Mouse (Mus musculus) urinary bladder, adult 18-20 months (tissue): ENCODE results near the gene Usp12.
"Not testable (repeated sequence)": the region's sequence is repeated elsewhere in the genome, so short reads cannot be mapped to it uniquely, and the experiment has no call there.

ENCODE experiments used
- DNase-seq, 2 experiments: peaks; one replicate each; pipeline ENCODE4 v3.0.0; 2022; ENCODE audit warnings: low spot score in 2 of 2, mixed read lengths in 2 of 2

The Usp12 gene

DNA sequence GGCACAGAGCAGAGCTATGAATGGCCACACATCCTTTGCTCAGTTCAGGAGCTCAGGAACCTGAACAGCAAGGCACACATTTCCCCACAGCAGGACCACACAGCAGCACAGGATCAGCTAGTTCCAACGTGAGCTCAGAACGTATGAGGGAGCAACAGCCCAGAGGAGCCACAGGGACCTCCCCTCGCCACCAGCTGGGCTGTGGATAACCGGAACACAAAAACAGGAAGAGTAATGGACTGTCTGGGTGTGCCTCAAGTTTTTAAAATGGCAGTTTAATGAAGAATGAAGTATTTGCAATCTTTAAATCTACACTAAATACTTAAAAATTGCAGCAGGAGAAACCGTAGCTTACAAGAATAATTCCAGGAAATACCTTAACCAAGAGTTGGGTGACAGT is 44.9 kb downstream of the Usp12 start:
- no peak for DNase-seq

GRCm38 (mm10) chr5:146736970-146737495 is 57.8 kb downstream of the Usp12 start:
- no peak for DNase-seq

DNA sequence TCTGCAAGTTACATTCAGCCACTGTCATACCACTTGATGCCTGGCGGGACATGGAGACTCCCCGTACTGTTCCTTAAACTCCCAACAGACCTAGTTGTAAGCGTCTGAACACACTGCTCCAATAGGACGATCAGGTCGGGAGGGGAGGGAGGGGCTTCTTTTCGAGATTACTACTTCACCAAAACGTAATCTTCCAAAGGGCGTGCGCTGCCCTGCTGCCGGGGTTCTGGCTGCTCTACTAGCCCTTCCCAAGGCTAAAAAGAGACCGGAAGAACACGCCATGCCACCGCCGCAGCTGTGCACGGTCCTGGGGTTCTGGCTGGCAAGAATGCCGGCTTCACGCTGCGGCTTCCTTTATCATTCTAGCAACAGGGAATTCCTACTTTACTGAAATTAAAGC is 58.5 kb downstream of the Usp12 start:
- DNase-seq: no peak

DNA sequence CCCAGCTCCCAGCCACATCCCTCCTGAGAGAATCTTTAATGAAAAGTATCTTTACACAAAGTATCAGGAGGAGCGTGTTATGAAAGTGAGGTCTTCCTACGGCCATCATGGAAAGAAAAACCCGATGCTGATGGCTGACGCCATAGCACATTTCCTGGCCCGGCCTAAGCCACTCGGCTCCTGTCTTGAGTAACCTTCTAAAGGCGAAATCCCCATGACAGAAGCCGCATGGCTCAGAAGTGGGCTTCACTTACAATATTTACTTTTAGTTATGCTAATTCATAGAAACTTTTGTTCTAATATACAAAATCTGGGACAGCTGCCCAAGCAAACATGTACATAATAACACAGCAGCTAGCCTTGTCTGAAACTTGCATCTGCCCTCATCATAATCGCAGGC is 59.8 kb downstream of the Usp12 start:
- not testable (repeated sequence) for DNase-seq

- peak in 1 of 2 experiments; percentile 28 for DNase-seq
Observed at GRCm38 (mm10) chr5:146733888-146734640, 60.7 kb downstream of the Usp12 start.

GRCm38 (mm10) chr5:146733372-146733771 is 61.4 kb downstream of the Usp12 start:
- no peak for DNase-seq

GRCm38 (mm10) chr5:146727006-146727405 is 67.8 kb downstream of the Usp12 start:
- DNase-seq: no peak

GRCm38 (mm10) chr5:146724956-146725355 is 69.8 kb downstream of the Usp12 start:
- DNase-seq: no peak

DNA sequence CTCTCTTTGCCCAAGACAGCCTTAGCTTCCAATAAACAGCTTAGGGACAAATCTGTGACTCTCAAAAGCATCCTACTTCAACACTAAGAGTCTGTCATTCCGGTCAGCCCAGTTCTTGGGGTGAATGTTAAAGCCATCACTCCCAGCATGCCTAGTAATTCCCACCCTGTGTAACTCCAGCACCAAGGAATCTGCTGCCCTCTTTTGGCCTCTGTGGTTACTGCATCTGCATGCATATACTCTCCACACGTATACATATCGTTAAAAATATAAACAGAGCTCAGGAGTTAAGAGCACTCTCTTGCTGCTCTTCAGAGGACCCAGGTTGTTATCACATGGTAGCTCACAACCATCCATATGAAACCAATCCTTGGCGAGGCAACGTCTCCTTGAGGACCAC is 71.4 kb downstream of the Usp12 start:
- no peak for DNase-seq

DNA sequence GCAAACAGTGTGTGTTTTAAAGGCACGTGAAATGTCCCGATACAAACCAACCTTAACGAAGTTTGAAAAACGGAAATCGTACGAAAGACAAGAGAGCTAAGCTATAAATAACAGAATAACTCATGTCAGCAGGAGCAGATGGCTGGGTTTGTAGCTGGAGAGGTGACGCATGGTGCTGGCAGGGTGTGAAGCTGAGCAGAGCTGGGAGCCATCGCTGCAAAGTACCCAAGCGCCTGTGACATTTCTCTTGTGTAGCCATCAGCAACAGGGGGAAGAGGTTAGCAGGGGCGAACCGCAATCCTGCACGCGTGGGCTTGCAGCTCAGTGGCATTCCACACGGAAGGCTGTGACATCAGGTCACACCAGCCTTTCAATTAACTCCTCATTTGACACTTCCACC is 72.6 kb downstream of the Usp12 start:
- DNase-seq: no peak

DNA sequence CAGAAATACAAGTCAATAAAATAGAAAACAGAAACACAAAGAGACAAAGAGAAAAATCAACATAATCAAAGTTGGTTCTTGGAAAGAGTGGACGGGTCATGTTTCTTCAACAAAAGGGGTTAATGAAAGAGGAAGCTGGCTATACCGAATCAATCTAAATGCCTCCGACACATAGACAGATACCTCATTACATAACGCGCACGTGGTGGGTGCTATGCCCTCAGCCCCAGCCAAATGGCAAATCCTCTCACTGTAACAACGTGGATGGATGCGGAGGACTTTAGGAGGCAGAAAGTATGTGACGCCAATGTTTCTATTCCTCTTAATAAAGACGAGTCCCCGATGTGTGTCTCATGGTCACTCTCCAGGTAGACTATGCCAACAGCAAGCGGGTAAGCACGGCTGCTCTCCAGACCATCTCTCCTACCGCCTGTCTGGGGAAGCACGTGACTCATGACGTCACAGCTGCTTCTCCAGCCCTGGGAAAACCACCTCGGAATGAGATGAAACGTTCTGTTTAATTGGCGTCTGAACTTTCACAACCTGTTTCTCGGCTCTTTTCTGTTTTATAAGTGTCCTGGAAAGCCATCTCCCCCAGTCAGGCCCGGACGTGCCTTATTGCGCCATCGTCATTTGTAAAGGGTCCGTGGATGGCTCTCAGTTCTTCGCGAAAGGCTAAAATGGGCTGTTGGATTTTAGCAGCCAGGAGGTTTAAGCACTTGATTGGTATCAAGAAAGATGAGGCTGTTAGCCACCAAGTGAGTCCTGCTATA is 75.0 kb downstream of the Usp12 start:
- no peak for DNase-seq

DNA sequence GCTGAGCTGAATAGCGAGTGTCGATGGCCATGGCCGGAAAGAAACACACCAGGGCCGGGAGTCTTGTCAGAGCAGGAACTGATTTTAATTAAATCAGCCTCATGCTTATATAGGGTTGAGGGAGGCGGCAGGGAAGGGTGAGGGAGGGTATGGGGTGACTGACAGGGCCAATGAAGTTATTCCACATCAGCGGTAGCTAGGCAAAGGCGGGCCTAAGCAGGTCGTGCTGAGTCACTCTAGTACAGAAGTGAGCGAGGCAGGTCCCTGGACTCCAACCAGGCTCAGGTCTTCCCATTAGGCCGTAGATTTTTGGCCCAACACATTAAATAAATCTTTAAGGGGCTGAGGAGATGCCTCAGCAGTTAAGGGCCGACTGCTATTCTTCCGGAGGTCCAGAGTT is 81.0 kb downstream of the Usp12 start:
- DNase-seq: no peak

DNA sequence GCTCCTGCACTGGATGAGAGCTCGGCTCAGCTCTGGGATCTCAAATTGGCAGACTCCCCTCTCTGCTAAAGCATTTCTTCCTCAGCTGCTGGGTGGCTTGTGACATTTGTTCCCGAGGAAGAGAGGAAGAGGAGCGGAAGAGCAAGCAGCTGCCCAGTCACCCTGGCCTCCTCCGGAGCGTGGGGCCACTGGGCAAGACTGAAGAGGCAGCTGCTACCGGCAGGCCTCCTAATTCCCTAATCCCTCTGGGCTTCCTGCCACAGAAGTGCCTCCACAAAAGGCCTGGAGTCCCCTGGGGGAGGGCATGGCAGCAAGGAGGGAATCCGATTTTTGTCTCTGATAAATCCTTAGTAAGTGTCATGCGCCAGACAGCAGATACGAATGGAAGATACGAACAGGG is 81.7 kb downstream of the Usp12 start:
- DNase-seq: no peak

GRCm38 (mm10) chr5:146712282-146712918 is 82.4 kb downstream of the Usp12 start:
- DNase-seq: no peak

DNA sequence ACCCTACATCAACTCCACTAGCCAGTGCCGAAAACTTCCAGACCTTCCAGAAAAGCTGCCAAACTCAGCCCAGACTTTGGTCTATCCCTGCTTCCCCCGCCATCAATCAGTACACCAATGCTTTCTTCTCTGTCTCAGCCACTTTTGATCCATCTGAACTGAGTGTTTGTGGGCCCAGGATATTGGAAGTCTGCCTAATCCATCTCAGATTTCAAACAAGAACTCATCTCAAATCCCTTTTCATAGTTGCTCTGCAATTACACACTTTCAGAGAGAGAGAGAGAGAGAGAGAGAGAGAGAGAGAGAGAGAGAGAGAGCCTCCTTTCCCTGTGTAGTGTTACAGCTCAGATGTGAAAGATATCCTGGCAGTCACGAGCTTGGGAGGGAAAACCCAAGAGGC is 85.4 kb downstream of the Usp12 start:
- DNase-seq: no peak

DNA sequence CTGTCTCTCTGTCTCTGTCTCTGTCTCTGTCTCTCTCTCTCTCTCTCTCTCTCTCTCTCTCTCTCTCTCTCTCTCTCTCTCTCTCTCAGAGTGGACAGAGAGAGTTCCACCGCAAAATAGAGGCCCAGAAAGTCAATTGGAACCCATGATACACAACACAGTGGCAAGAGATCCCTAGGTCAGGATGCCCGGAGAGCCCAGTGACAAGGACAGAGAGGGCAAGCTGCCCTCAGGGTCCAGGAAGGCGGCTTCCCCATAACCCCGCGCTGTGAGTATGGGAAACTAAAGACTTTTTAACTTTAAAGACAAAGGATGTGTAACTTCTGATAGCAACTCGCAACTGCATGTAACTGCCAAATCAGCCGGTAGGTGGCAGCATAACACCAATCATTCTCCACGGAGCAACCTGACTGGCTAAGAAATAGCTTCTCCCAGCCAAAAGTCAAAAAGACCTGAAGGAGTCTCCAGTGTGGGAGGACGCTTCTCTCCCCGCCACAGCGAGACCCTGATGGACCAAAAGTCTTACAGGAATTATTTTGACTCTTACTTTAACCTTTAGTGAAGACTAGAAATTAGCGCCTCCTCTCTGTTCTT is 88.9 kb downstream of the Usp12 start:
- peak; percentile 78 to 87 for DNase-seq

- DNase-seq: no peak
Observed at GRCm38 (mm10) chr5:146705411-146705810, 89.4 kb downstream of the Usp12 start.

DNA sequence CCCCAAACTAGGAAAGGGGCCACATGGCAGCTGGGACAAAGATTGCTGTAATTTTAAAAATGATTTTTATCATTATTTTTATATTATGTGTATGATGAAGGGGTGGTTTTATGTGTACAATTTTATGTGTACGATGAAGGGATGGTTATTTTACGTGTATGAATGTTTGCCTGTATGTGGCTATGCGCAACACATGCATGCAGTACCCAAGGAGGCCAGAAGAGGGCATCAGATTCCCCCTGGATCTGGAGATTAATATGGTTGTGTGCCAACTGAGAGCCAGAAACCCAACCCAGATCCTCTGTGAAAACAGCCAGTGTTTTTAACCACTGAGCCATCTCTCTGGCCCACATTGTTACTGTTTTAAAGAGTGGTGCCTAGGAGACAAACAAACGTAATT is 90.6 kb downstream of the Usp12 start:
- DNase-seq: no peak

- DNase-seq: peak; percentile 27 to 70
Observed at GRCm38 (mm10) chr5:146703710-146704121, 91.1 kb downstream of the Usp12 start.

- no peak for DNase-seq
Observed at GRCm38 (mm10) chr5:146700099-146700498, 94.7 kb downstream of the Usp12 start.

GRCm38 (mm10) chr5:146699433-146700019 is 95.3 kb downstream of the Usp12 start:
- DNase-seq: no peak

GRCm38 (mm10) chr5:146695543-146695942 is 99.3 kb downstream of the Usp12 start:
- no peak for DNase-seq
